Mouse (Mus musculus) hindbrain, embryonic 15.5 days (tissue): ENCODE measurements at regions not wholly inside any gene's neighbourhood (a gene's known extent, or its start where the extent isn't known, plus 50 kb on each side); places are given as distances from the start of the nearest gene placed in this dataset.
A peak's percentile ranks its signal among the peaks of the same experiment; 100 is the strongest.

ENCODE experiments used
- ATAC-seq: fragments of 200-750 bp; cut with Nextera tagmentation; 2 replicates; pipeline ENCODE4 v1.8.0; 2017; ENCODE audit warnings: low read depth, moderate number of reproducible peaks, moderate TSS enrichment; ENCODE audit not compliant: low FRiP score
- H3K27ac ChIP-seq: fragments of 300-500 bp; sonication (generic); replicated peaks from 2 replicates; pipeline ENCODE4 v1.5.1; 2015; ENCODE audit warnings: mild to moderate bottlenecking, inconsistent platforms
- H3K27me3 ChIP-seq: fragments of 300-500 bp; sonication (generic); 2 replicates; pipeline ENCODE4 v1.6.1; 2015; ENCODE audit warnings: control low read depth, inconsistent platforms
- H3K36me3 ChIP-seq: fragments of 300-500 bp; sonication (generic); 2 replicates; pipeline ENCODE4 v1.6.1; 2015; ENCODE audit warnings: control low read depth, inconsistent platforms
- H3K4me1 ChIP-seq: fragments of 300-500 bp; sonication (generic); replicated peaks from 2 replicates; pipeline ENCODE4 v1.6.1; 2015; ENCODE audit warnings: control low read depth, inconsistent platforms
- H3K4me2 ChIP-seq: fragments of 300-500 bp; sonication (generic); 2 replicates; pipeline ENCODE4 v1.6.1; 2015; ENCODE audit warnings: moderate library complexity, mild to moderate bottlenecking, inconsistent platforms
- H3K4me3 ChIP-seq: fragments of 300-500 bp; sonication (generic); 2 replicates; pipeline ENCODE4 v1.5.1; 2015; ENCODE audit warnings: mild to moderate bottlenecking, inconsistent platforms
- H3K9ac ChIP-seq: fragments of 300-500 bp; sonication (generic); 2 replicates; pipeline ENCODE4 v1.6.1; 2015; ENCODE audit warnings: inconsistent platforms
- H3K9me3 ChIP-seq: fragments of 300-500 bp; sonication (generic); 2 replicates; pipeline ENCODE4 v1.6.1; 2016; ENCODE audit warnings: control low read depth, inconsistent platforms
- WGBS: fragments of 180-500 bp; shearing (Covaris S2); methylation state at CpG from one replicate; pipeline ENCODE4 v1.1.7; 2015; 5-methylcytosine and 5-hydroxymethylcytosine counted together

DNA sequence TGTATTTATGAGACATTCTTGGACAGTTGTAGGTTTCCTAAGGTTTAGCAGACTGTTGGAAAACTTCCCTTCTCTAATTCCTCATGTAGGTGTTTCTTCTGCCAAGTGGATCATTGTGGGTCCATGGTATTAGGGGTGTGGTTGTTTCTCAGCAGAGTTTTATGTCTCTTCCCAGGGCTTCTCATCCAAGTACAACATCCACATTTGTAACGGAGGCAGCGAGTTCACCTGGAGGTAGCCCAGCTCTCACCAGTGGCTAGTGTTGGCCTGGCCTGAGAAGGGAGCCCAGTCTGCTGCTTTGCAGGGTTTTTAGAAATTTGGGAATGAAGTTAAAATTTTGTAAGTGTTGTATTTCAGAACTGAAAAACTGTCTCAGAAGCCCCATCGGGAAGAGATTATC, 122.4 kb downstream of the Wnt5a start:
- Histone ChIP-seq H3K27ac (no peak overlapping the region), H3K9me3 (no peaks in the 10 kb centered on the region), H3K4me1 (no peaks in the 10 kb centered on the region), H3K4me2 (no peak overlapping the region), H3K36me3 (no peaks in the 10 kb centered on the region), H3K9ac (no peak overlapping the region), H3K27me3 (no peaks in the 10 kb centered on the region), H3K4me3 (no peak overlapping the region)
- 100% methylated on average over 3 of the region's 3 CpGs for WGBS
- no peak for ATAC-seq

DNA sequence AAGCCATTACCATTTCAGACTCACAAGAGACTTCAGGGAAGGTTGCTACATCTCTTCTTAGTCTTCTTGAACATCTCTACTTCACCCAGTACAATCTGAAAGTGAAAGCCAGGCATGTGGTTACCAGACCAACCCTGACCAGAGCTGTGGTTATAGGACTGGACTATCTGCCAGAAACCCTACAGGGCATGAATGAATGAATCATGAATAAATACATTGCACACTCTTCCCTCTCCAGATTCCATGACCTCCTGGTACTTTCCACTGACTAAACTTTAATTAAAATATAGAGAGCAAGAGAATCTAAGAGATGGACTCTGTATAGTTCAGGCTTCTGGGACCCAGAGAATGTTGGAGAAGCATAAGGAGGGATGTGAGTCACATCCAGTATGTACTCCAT, 130.6 kb downstream of the Wnt5a start:
- no peak overlapping the region for H3K4me3 ChIP-seq
- H3K9ac ChIP-seq, result no peak overlapping the region
- no peak overlapping the region for H3K4me2 ChIP-seq
- H3K27ac ChIP-seq, result no peak overlapping the region
- H3K9me3 ChIP-seq, result no peaks in the 10 kb centered on the region
- H3K27me3 ChIP-seq, result no peaks in the 10 kb centered on the region
- ATAC-seq, result no peak
- H3K36me3 ChIP-seq, result no peaks in the 10 kb centered on the region
- H3K4me1 ChIP-seq, result no peaks in the 10 kb centered on the region

DNA sequence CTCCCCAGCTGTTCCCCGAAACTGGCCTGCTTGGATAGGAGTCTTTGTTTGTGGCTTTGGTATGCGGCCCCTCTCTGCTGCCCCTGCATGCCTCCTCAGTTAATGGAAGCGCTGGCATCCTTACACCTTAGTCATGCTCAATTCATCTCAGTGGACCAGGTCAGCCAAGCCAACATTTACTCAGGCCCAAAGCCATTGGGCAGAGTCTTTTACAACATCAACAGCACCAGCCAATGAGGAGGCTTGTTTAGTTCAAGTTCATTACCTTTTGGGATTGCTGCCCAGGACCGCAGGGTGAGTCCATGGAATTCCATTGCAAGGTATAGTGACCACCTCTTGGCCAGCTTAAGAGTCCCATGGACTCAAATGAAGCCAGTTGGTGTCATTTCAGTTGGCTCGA, 134.5 kb downstream of the Wnt5a start:
- no peaks in the 10 kb centered on the region for H3K36me3 ChIP-seq
- H3K4me3 ChIP-seq, result no peak overlapping the region
- no peak for ATAC-seq
- no peak overlapping the region for H3K9ac ChIP-seq
- 81% methylated on average over 5 of the region's 5 CpGs for WGBS
- H3K27me3 ChIP-seq, result no peaks in the 10 kb centered on the region
- no peaks in the 10 kb centered on the region for H3K4me1 ChIP-seq
- no peaks in the 10 kb centered on the region for H3K9me3 ChIP-seq
- H3K4me2 ChIP-seq, result no peak overlapping the region
- H3K27ac ChIP-seq, result no peak overlapping the region

DNA sequence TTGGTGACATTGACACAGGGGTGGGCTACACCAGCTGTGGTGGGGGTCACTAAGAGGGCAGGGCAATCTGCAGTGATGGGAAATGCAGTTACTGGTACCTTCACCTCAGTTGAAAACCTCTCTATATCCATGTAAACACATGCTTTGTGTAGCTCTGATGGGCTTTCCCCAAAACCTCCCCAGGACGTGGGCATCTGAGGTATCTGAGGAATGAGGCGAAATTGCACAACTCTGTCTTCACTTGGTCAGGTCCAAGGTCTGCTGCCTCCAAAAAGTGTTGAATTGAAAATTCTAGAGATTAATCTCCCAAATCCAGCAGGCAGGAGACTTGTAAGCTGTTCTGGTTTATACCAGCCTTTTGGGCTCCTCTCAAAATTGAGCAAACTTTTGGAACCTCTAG, 141.3 kb downstream of the Wnt5a start:
- H3K4me1 ChIP-seq, result no peaks in the 10 kb centered on the region
- no peaks in the 10 kb centered on the region for H3K36me3 ChIP-seq
- ATAC-seq, result no peak
- H3K4me2 ChIP-seq, result no peak overlapping the region
- H3K9ac ChIP-seq, result no peak overlapping the region
- no peaks in the 10 kb centered on the region for H3K9me3 ChIP-seq
- H3K4me3 ChIP-seq, result no peak overlapping the region
- H3K27ac ChIP-seq, result no peak overlapping the region
- H3K27me3 ChIP-seq, result no peaks in the 10 kb centered on the region
- WGBS, result 88% methylated on average over 2 of the region's 2 CpGs

DNA sequence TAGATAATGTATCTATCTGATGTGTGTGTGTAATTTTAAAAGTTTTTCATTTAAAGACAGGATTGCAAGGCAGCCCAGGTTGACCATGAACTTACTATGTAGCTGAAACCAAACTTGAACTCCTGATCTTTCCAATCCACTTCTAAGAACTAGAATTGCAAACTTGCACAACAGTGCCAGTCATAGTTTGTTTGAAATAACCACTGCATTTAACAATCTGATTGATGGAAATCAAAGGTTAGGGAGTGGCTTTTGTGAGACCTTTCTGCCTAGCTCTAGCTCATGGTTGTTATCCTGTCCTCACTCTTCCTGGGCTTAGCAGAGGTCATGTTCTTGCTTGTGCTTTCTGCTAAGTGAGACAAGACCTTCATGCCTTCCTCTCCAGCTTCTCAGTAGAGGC, 144.9 kb downstream of the Wnt5a start:
- Histone ChIP-seq H3K27me3 (no peaks in the 10 kb centered on the region), H3K27ac (no peak overlapping the region), H3K4me2 (no peak overlapping the region), H3K9me3 (no peaks in the 10 kb centered on the region), H3K4me3 (no peak overlapping the region), H3K36me3 (no peaks in the 10 kb centered on the region), H3K4me1 (no peaks in the 10 kb centered on the region), H3K9ac (no peak overlapping the region)
- no peak for ATAC-seq

- H3K4me3 ChIP-seq, result no peak overlapping the region
- no peaks in the 10 kb centered on the region for H3K9me3 ChIP-seq
- H3K4me2 ChIP-seq, result no peak overlapping the region
- H3K27me3 ChIP-seq, result no peaks in the 10 kb centered on the region
- ATAC-seq, result no peak
- H3K36me3 ChIP-seq, result no peaks in the 10 kb centered on the region
- no peak overlapping the region for H3K9ac ChIP-seq
- 65% methylated on average over 10 of the region's 10 CpGs for WGBS
- H3K27ac ChIP-seq, result no peak overlapping the region
- no peaks in the 10 kb centered on the region for H3K4me1 ChIP-seq
Measured at GRCm38 (mm10) chr14:28653059-28653930, 148.7 kb downstream of the Wnt5a start.

GRCm38 (mm10) chr14:28657216-28657615, 152.7 kb downstream of the Wnt5a start:
- Histone ChIP-seq H3K36me3 (no peaks in the 10 kb centered on the region), H3K9me3 (no peaks in the 10 kb centered on the region), H3K27ac (no peak overlapping the region), H3K4me2 (no peak overlapping the region), H3K9ac (no peak overlapping the region), H3K27me3 (no peaks in the 10 kb centered on the region), H3K4me3 (no peak overlapping the region), H3K4me1 (no peaks in the 10 kb centered on the region)
- no peak for ATAC-seq
- WGBS, result 92% methylated on average over 8 of the region's 8 CpGs

DNA sequence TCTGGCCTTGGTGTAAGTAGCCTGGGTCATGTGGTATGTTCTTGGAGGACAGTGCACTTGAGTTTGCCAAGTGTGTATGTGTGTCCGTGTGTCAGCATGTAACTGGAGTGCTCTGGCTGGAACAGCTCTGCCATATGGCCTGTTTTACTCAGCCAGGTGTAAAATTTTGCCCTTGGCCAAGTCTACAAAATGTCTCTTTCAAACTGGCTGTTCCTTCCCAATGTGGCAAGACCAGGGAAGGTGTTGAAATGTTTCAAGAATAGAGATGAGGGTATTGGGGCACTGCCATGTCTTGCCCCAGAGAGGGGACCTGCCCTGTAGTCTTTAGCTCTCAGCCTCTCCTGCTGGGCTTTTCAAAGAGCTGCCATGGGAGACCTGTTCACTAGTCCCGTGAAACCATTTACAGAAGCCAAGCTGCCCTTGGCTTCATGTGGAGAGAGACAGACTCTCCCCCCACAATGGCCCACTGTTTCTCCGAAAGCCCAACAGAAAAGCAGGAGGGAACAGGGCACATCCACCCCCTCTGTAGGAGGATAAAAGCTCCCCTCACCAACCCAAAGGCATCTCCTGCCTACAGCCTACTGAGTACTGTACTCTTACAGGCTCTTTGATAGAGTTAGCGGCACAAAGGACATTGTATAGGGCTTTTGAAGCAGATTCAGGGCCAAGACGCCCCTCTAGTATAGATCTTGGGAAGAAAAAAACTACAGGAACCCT, 156.5 kb downstream of the Wnt5a start:
- Histone ChIP-seq H3K4me2 (no peak overlapping the region), H3K9me3 (no peaks in the 10 kb centered on the region), H3K9ac (no peak overlapping the region), H3K27ac (0 out of 2 replicates have a peak overlapping the region, but pooled peaks have one; percentile 20), H3K4me1 (peaks cover 6% of the 10 kb centered on the region; the same call in 1 of the 2 replicates), H3K36me3 (no peaks in the 10 kb centered on the region), H3K27me3 (no peaks in the 10 kb centered on the region), H3K4me3 (no peak overlapping the region)
- ATAC-seq, result peak; percentile 71
- WGBS, result 38% methylated on average over 5 of the region's 5 CpGs

- no peak for ATAC-seq
- no peak overlapping the region for H3K4me2 ChIP-seq
- H3K9ac ChIP-seq, result no peak overlapping the region
- H3K27ac ChIP-seq, result no peak overlapping the region
- H3K9me3 ChIP-seq, result no peaks in the 10 kb centered on the region
- H3K4me1 ChIP-seq, result peaks cover 6% of the 10 kb centered on the region; the same call in 1 of the 2 replicates
- H3K36me3 ChIP-seq, result no peaks in the 10 kb centered on the region
- 93% methylated on average over 1 of the region's 1 CpGs for WGBS
- H3K4me3 ChIP-seq, result no peak overlapping the region
- no peaks in the 10 kb centered on the region for H3K27me3 ChIP-seq
Measured at GRCm38 (mm10) chr14:28663316-28663715, 158.8 kb downstream of the Wnt5a start.

DNA sequence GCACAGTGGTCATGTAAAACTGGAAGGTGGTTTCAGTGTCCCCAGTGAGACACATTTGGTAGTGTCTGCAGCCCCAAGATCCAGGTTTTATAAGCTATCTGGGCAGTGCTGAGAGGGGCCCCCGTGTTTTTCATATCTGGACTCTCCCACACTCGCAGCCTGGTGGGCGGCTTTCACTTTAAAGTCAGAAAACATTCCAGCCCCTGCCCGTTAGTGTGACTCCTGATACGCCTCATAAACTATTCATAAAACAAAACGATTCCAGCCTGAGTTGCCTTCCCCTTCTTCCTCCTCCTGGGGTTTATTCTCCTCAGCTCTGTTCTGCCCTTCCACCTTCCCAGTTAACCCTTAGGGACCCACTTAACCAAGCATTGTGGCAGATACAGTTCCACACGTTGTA, 159.6 kb downstream of the Wnt5a start:
- 35% methylated on average over 7 of the region's 7 CpGs for WGBS
- ATAC-seq, result no peak
- no peak overlapping the region for H3K4me2 ChIP-seq
- H3K4me1 ChIP-seq, result peaks cover 6% of the 10 kb centered on the region; the same call in 1 of the 2 replicates
- H3K27me3 ChIP-seq, result no peaks in the 10 kb centered on the region
- H3K36me3 ChIP-seq, result no peaks in the 10 kb centered on the region
- H3K9ac ChIP-seq, result no peak overlapping the region
- no peak overlapping the region for H3K27ac ChIP-seq
- no peaks in the 10 kb centered on the region for H3K9me3 ChIP-seq
- no peak overlapping the region for H3K4me3 ChIP-seq

DNA sequence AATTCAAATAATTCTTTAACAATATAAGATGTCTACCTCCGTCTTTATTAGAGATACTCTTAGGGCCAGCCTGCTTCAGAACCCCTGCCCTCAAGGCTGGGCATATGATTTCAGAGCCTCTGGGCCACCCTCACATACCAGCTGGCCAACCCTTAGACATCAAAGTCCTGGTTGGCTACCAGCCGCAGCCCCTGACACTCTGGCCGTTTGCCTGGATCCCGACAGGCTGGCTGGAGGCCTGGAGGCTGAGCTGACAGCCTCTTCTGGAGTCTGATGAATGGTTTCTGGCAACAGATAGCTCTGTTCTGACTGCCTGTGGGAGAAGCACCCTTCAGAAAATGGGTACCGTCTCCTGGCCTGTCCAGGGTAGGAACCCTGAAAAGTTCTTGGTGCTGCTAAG, 170.9 kb downstream of the Wnt5a start:
- WGBS, result 39% methylated on average over 5 of the region's 5 CpGs
- Histone ChIP-seq H3K27ac (0 out of 2 replicates have a peak overlapping the region, but pooled peaks have one; percentile 31), H3K4me2 (no peak overlapping the region), H3K4me3 (no peak overlapping the region), H3K9ac (no peak overlapping the region), H3K9me3 (no peaks in the 10 kb centered on the region), H3K4me1 (no peaks in the 10 kb centered on the region), H3K27me3 (no peaks in the 10 kb centered on the region), H3K36me3 (no peaks in the 10 kb centered on the region)
- ATAC-seq, result peak; percentile 74

DNA sequence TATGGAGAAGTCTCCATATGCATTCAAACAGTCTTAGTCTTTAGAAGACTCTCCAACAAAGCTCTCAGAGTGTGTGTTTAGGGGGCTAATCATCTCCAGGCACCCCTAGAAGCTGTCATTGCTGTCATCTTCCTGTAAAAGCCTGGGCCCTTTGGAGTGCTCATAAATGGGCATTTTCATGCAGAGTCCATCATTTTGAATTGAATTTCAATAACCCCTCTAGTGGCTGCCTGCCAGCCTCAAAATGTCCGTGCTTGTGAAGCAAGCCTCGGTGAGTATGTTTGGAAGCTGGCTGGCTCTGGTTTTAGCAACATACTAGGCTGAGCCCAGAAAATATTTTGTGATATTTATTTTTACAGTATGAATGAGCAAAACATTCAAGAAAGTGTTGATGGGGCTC, 195.2 kb downstream of the Wnt5a start:
- Histone ChIP-seq H3K27ac (no peak overlapping the region), H3K4me2 (no peak overlapping the region), H3K27me3 (no peaks in the 10 kb centered on the region), H3K36me3 (no peaks in the 10 kb centered on the region), H3K9ac (no peak overlapping the region), H3K4me3 (no peak overlapping the region), H3K9me3 (no peaks in the 10 kb centered on the region), H3K4me1 (no peaks in the 10 kb centered on the region)
- WGBS, result 48% methylated on average over 2 of the region's 2 CpGs
- ATAC-seq, result no peak
